Mouse (Mus musculus) MEL (cell line): Measurements from ENCODE around the gene C1ql4.

Experiments
- CTCF ChIP-seq, 3 experiments: IDR thresholded peaks in 2 of 3; conservative IDR thresholded peaks in 1 of 3; 2 replicates each; pipeline ENCODE4 v1.5.1; 2011 to 2012; ENCODE audit warnings: low read length in 3 of 3, low read depth in 2 of 3, mild to moderate bottlenecking in 2 of 3, improper control_type of control experiment in 1 of 3, inconsistent platforms in 1 of 3, mixed read lengths in 1 of 3, moderate library complexity in 1 of 3; ENCODE audit not compliant: control insufficient read depth in 1 of 3, insufficient read depth in 1 of 3, poor library complexity in 1 of 3, severe bottlenecking in 1 of 3
- POLR2A ChIP-seq, 2 experiments: IDR thresholded peaks; 2 replicates each; pipeline ENCODE4 v1.6.1; 2011 to 2012; ENCODE audit warnings: low read length in 2 of 2, mild to moderate bottlenecking in 2 of 2, control low read depth in 1 of 2, improper control_type of control experiment in 1 of 2, low read depth in 1 of 2, moderate library complexity in 1 of 2; ENCODE audit not compliant: control insufficient read depth in 1 of 2, insufficient read depth in 1 of 2, poor library complexity in 1 of 2

- TF ChIP-seq CTCF (IDR thresholded peaks at IDR 0.05 in 2 of 3, conservative IDR thresholded peaks at IDR 0.05 in 1 of 3; ENCODE audit: control insufficient read depth in 1 of 3, insufficient read depth in 1 of 3, low read depth in 2 of 3, low read length in 3 of 3, poor library complexity in 1 of 3, severe bottlenecking in 1 of 3) = no peak
- TF ChIP-seq POLR2A (IDR thresholded peaks at IDR 0.05; ENCODE audit: control insufficient read depth in 1 of 2, insufficient read depth in 1 of 2, low read depth in 1 of 2, low read length in 2 of 2, poor library complexity in 1 of 2) = no peak
These were observed 10.3 kb upstream of the C1ql4 start for GRCm38 (mm10) chr15:99097840-99098492.
